Mouse (Mus musculus): ENCODE data around the gene Ubc. TPM values are rescaled to one million over a fixed set of nuclear protein-coding genes. Genes with fewer than 3 reads are reported as not detected.

Ubc gene
- polyA plus RNA-seq, 1 experiment from 2014 or later = 1,143 TPM

GRCm38 (mm10) chr5:125349391-125349790, 40.6 kb downstream of the Ubc start:
- H3K36me3 ChIP-seq (ENCODE audit: control insufficient read depth, insufficient read depth, low read length) = no peaks in the 10 kb centered on the region
- no peaks in the 10 kb centered on the region for H3K9me3 ChIP-seq (ENCODE audit: control insufficient read depth, low read length)
- H3K4me1 ChIP-seq (ENCODE audit: control insufficient read depth, insufficient read depth, low read length) = no peaks in the 10 kb centered on the region
- H3K9ac ChIP-seq (ENCODE audit: low read length) = no peak overlapping the region
- DNase-seq (ENCODE audit: low spot score) (no peak), ATAC-seq (ENCODE audit: insufficient read depth, low FRiP score, low TSS enrichment) (no peak)
- no peaks in the 10 kb centered on the region for H3K27me3 ChIP-seq (ENCODE audit: control insufficient read depth, insufficient read depth, low read length)
- H3K4me3 ChIP-seq (ENCODE audit: low read depth, low read length) = no peak overlapping the region
- H3K27ac ChIP-seq (ENCODE audit: low read depth, low read length) = no peak overlapping the region
- no peak overlapping the region for H3K4me2 ChIP-seq (ENCODE audit: low read depth)
- 79% methylated on average over 3 of the region's 3 CpGs for WGBS

- no peak overlapping the region for H3K4me2 ChIP-seq (ENCODE audit: low read depth)
- no peak overlapping the region for H3K27ac ChIP-seq (ENCODE audit: low read depth, low read length)
- no peaks in the 10 kb centered on the region for H3K4me1 ChIP-seq (ENCODE audit: control insufficient read depth, insufficient read depth, low read length)
- H3K27me3 ChIP-seq (ENCODE audit: control insufficient read depth, insufficient read depth, low read length) = no peaks in the 10 kb centered on the region
- no peak overlapping the region for H3K9ac ChIP-seq (ENCODE audit: low read length)
- WGBS = 42% methylated on average over 8 of the region's 8 CpGs
- H3K9me3 ChIP-seq (ENCODE audit: control insufficient read depth, low read length) = no peaks in the 10 kb centered on the region
- no peak overlapping the region for H3K4me3 ChIP-seq (ENCODE audit: low read depth, low read length)
- ATAC-seq (ENCODE audit: insufficient read depth, low FRiP score, low TSS enrichment) (no peak), DNase-seq (ENCODE audit: low spot score) (peak; percentile 46)
- H3K36me3 ChIP-seq (ENCODE audit: control insufficient read depth, insufficient read depth, low read length) = no peaks in the 10 kb centered on the region
Observed at GRCm38 (mm10) chr5:125348487-125348886, 41.5 kb downstream of the Ubc start.

DNA sequence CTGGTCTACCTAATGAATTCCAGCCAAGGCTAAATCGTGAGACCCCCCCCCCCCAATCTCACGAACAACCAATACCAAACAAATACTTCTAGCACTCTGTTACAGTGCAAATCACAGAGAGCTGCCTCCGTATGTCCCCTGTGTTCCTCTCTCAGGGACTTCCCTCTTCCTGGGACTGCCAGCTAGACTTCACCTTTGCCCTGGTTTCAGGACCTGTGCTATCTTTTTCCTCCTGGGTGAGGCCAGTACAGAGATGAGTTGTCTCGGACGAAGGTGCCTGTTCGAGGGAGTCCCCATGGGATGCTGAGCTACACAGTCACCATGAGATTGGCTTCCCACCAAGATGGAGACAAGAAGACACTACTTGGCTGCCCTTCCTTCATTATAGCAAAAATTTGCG, 41.9 kb downstream of the Ubc start:
- Histone ChIP-seq H3K36me3 (ENCODE audit: control insufficient read depth, insufficient read depth, low read length) (no peaks in the 10 kb centered on the region), H3K4me3 (ENCODE audit: low read depth, low read length) (no peak overlapping the region), H3K4me2 (ENCODE audit: low read depth) (no peak overlapping the region), H3K9me3 (ENCODE audit: control insufficient read depth, low read length) (no peaks in the 10 kb centered on the region), H3K9ac (ENCODE audit: low read length) (no peak overlapping the region), H3K4me1 (ENCODE audit: control insufficient read depth, insufficient read depth, low read length) (no peaks in the 10 kb centered on the region), H3K27ac (ENCODE audit: low read depth, low read length) (no peak overlapping the region), H3K27me3 (ENCODE audit: control insufficient read depth, insufficient read depth, low read length) (no peaks in the 10 kb centered on the region)
- DNase-seq (ENCODE audit: low spot score) (no peak), ATAC-seq (ENCODE audit: insufficient read depth, low FRiP score, low TSS enrichment) (no peak)
- WGBS = 84% methylated on average over 7 of the region's 7 CpGs

DNA sequence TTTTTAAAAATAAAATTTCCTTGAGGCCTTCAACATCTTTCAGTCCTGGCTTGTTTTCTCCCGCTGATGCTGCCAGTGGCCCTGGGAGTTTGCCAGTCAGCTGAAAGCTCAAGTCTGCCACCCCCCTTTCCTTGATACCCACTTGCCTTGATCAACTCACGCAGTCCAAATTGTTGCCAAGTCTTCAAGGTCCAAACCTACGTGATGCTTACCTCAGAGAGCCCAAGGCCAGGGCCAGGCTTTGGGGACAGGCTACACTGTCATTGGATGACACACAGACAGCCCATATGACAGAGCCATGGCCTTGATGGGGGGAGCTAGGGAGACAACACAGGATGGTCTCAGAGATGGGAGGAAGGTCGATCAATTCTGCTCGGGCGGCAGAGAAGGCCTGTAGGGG, 45.7 kb downstream of the Ubc start:
- Histone ChIP-seq H3K4me3 (ENCODE audit: low read depth, low read length) (no peak overlapping the region), H3K36me3 (ENCODE audit: control insufficient read depth, insufficient read depth, low read length) (no peaks in the 10 kb centered on the region), H3K4me2 (ENCODE audit: low read depth) (no peak overlapping the region), H3K27ac (ENCODE audit: low read depth, low read length) (no peak overlapping the region), H3K9ac (ENCODE audit: low read length) (no peak overlapping the region), H3K9me3 (ENCODE audit: control insufficient read depth, low read length) (no peaks in the 10 kb centered on the region), H3K27me3 (ENCODE audit: control insufficient read depth, insufficient read depth, low read length) (0 out of 2 replicates have a peak, but pooled peaks cover 3% of the 10 kb centered on the region), H3K4me1 (ENCODE audit: control insufficient read depth, insufficient read depth, low read length) (peaks cover 12% of the 10 kb centered on the region; the same call in 1 of the 2 replicates)
- ATAC-seq (ENCODE audit: insufficient read depth, low FRiP score, low TSS enrichment) = no peak
- WGBS = 93% methylated on average over 6 of the region's 6 CpGs
- DNase-seq (ENCODE audit: low spot score) = no peak

DNA sequence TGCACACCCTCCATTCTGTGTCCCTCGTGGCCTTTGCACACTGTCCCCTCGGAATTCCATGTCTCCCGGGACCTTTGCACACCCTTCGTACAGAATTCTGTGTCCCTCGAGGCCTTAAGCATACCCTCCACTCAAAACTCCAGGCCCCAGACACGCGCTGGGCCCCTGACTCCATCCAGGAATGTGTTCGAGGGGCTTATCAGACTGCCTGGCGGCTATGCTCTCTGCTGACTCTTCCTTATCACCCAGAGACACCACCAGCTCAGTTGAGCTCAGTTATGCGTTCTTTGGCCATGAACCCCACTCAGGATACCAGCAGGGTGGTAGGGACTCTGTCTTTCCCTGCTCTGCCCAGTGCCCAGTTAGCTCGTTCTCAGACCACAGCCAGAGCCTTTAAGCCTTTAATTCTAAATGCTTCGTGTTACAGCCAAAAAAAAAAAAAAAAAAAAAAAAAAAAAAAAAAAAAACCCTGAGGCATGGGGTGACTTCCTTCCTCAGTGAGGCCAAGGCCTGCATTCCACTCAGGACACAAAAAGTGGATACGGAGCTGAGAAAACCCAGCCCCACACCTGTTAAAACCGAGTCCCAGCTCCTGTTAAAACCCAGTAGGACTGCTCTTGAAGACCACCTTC, 48.4 kb downstream of the Ubc start:
- Histone ChIP-seq H3K27ac (ENCODE audit: low read depth, low read length) (no peak overlapping the region), H3K27me3 (ENCODE audit: control insufficient read depth, insufficient read depth, low read length) (0 out of 2 replicates have a peak, but pooled peaks cover 3% of the 10 kb centered on the region), H3K36me3 (ENCODE audit: control insufficient read depth, insufficient read depth, low read length) (no peaks in the 10 kb centered on the region), H3K9ac (ENCODE audit: low read length) (no peak overlapping the region), H3K4me2 (ENCODE audit: low read depth) (peak overlapping the region; percentile 95), H3K4me1 (ENCODE audit: control insufficient read depth, insufficient read depth, low read length) (peaks cover 15% of the 10 kb centered on the region; the same call in 1 of the 2 replicates), H3K9me3 (ENCODE audit: control insufficient read depth, low read length) (no peaks in the 10 kb centered on the region), H3K4me3 (ENCODE audit: low read depth, low read length) (peak overlapping the region; percentile 62; the same call in 1 of the 2 replicates)
- 64% methylated on average over 14 of the region's 14 CpGs for WGBS
- no peak for DNase-seq (ENCODE audit: low spot score)
- no peak for ATAC-seq (ENCODE audit: insufficient read depth, low FRiP score, low TSS enrichment)

DNA sequence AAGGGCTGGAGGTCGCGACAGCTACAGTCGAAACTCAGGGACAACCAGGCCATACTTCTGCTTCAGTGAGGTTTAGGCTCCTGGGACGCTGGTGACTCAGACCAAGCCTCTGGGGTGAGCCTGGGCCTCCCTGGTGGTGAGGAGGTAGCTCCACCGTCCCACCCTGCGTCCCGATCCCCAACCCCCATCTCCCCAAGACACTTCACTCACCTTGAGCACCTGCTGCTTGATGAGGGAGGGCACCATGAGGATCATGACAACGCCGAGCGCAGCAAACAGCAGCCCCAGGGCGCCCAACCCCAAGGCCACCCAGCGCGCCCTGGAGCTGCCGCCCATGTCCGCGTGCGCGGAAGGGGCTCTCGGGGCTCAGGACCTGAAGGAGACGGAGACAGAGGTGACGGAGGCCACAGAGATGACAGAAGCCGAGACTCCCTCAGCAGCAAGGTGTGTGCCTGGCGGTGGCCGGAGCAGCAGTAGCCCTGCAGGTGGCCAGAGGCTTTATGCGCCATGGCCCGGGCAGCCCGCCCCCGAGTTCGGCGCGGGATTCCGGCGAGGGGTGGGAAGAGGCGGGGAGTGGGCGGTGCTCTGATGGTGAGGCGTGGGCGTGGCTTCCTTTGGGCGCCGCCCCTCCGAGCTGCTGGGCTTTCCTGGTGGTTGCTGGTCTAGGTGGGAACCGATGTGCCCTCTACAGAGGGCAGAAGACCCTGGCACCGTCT, 49.3 kb downstream of the Ubc start, which contains the start of gene Scarb1:
TSS of gene Scarb1 (minus strand) at position 548 of the 716 bp plus-strand sequence.
- no peak within 1 kb of the TSS for H3K27ac ChIP-seq (ENCODE audit: low read depth, low read length)
- peak within 1 kb of the TSS; percentile 62 for H3K4me3 ChIP-seq (ENCODE audit: low read depth, low read length)
- H3K36me3 ChIP-seq (ENCODE audit: control insufficient read depth, insufficient read depth, low read length) = no peaks in the 10 kb centered on the region
- H3K27me3 ChIP-seq (ENCODE audit: control insufficient read depth, insufficient read depth, low read length) = 0 out of 2 replicates have a peak, but pooled peaks cover 3% of the 10 kb centered on the region
- DNase-seq (ENCODE audit: low spot score) = peak; percentile 88
- 0% methylated on average over 41 of the region's 42 CpGs for WGBS
- H3K4me2 ChIP-seq (ENCODE audit: low read depth) = peak within 1 kb of the TSS; percentile 95
- peaks cover 15% of the 10 kb centered on the region; the same call in 1 of the 2 replicates for H3K4me1 ChIP-seq (ENCODE audit: control insufficient read depth, insufficient read depth, low read length)
- ATAC-seq (ENCODE audit: insufficient read depth, low FRiP score, low TSS enrichment) = peak; percentile 85
- H3K9ac ChIP-seq (ENCODE audit: low read length) = peak within 1 kb of the TSS; percentile 56
- no peaks in the 10 kb centered on the region for H3K9me3 ChIP-seq (ENCODE audit: control insufficient read depth, low read length)

DNA sequence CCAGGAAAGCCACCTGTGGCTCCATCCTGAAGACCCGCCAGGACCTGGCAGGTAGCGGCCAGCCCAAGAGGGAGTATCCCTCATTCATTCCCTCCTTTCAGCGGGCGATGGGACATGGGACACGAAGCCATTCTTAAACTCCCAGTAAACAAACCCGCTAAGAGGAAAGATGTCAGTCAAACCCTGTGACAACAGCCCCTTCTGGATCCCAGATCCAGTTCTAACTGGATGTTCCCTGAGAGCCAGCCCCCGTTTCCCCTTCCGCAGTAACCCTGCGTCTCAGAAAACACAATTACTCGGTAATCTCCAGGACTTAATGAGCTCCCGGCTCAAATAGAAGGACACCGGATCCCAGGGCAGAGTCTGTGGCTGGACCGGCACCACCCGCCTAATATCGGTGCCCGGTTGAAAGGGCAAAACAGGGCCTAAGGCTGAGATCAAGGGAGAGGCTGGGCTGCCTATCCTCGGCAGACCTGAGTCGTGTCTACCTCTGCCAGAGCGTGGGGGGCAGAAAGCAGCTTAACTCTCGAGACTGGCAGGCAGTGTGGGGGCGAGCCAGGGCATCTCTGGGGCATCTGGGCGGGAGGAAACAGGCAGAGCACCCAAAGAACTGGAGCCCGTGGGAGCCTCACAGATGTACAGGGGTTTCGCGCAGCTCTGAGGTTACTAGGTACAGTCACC, 50.0 kb downstream of the Ubc start:
- 0 out of 2 replicates have a peak, but pooled peaks cover 3% of the 10 kb centered on the region for H3K27me3 ChIP-seq (ENCODE audit: control insufficient read depth, insufficient read depth, low read length)
- H3K27ac ChIP-seq (ENCODE audit: low read depth, low read length) = no peak overlapping the region
- H3K36me3 ChIP-seq (ENCODE audit: control insufficient read depth, insufficient read depth, low read length) = no peaks in the 10 kb centered on the region
- 1% methylated on average over 25 of the region's 25 CpGs for WGBS
- H3K4me3 ChIP-seq (ENCODE audit: low read depth, low read length) = peak overlapping the region; percentile 62
- H3K9ac ChIP-seq (ENCODE audit: low read length) = peak overlapping the region; percentile 56
- peak overlapping the region; percentile 95 for H3K4me2 ChIP-seq (ENCODE audit: low read depth)
- DNase-seq (ENCODE audit: low spot score) (peak; percentile 27), ATAC-seq (ENCODE audit: insufficient read depth, low FRiP score, low TSS enrichment) (no peak)
- H3K9me3 ChIP-seq (ENCODE audit: control insufficient read depth, low read length) = no peaks in the 10 kb centered on the region
- peaks cover 15% of the 10 kb centered on the region; the same call in 1 of the 2 replicates for H3K4me1 ChIP-seq (ENCODE audit: control insufficient read depth, insufficient read depth, low read length)

- 2% methylated on average over 18 of the region's 18 CpGs for WGBS
- H3K4me1 ChIP-seq (ENCODE audit: control insufficient read depth, insufficient read depth, low read length) = peaks cover 15% of the 10 kb centered on the region; the same call in 1 of the 2 replicates
- peak overlapping the region; percentile 62 for H3K4me3 ChIP-seq (ENCODE audit: low read depth, low read length)
- ATAC-seq (ENCODE audit: insufficient read depth, low FRiP score, low TSS enrichment) = no peak
- peak overlapping the region; percentile 95 for H3K4me2 ChIP-seq (ENCODE audit: low read depth)
- no peak overlapping the region for H3K9ac ChIP-seq (ENCODE audit: low read length)
- H3K9me3 ChIP-seq (ENCODE audit: control insufficient read depth, low read length) = no peaks in the 10 kb centered on the region
- peak; percentile 40 for DNase-seq (ENCODE audit: low spot score)
- H3K36me3 ChIP-seq (ENCODE audit: control insufficient read depth, insufficient read depth, low read length) = no peaks in the 10 kb centered on the region
- H3K27ac ChIP-seq (ENCODE audit: low read depth, low read length) = no peak overlapping the region
- 0 out of 2 replicates have a peak, but pooled peaks cover 3% of the 10 kb centered on the region for H3K27me3 ChIP-seq (ENCODE audit: control insufficient read depth, insufficient read depth, low read length)
Observed at GRCm38 (mm10) chr5:125339108-125339751, 50.8 kb downstream of the Ubc start.
